Mouse (Mus musculus): ENCODE measurements at regions not wholly inside any gene's neighbourhood (a gene's known extent, or its start where the extent isn't known, plus 50 kb on each side); places are given as distances from the start of the nearest gene placed in this dataset.

GRCm38 (mm10) chr1:76529531-76529930 is 983.5 kb downstream of the Slc4a3 start:
- Histone ChIP-seq H3K4me3 (ENCODE audit: low read length) (no peak overlapping the region), H3K4me2 (ENCODE audit: low read depth, low read length) (no peak overlapping the region), H3K36me3 (ENCODE audit: control insufficient read depth, insufficient read depth, low read length) (no peaks in the 10 kb centered on the region), H3K9me3 (ENCODE audit: control insufficient read depth, low read length) (no peaks in the 10 kb centered on the region), H3K27me3 (replicated peaks; ENCODE audit: control insufficient read depth, insufficient read depth, low read length) (no peaks in the 10 kb centered on the region), H3K27ac (ENCODE audit: low read length) (no peak overlapping the region), H3K9ac (ENCODE audit: low read depth, low read length) (no peak overlapping the region), H3K4me1 (ENCODE audit: control insufficient read depth, insufficient read depth, low read length) (no peaks in the 10 kb centered on the region)
- ATAC-seq: no peak
- 51% methylated on average over 9 of the region's 9 CpGs for WGBS

DNA sequence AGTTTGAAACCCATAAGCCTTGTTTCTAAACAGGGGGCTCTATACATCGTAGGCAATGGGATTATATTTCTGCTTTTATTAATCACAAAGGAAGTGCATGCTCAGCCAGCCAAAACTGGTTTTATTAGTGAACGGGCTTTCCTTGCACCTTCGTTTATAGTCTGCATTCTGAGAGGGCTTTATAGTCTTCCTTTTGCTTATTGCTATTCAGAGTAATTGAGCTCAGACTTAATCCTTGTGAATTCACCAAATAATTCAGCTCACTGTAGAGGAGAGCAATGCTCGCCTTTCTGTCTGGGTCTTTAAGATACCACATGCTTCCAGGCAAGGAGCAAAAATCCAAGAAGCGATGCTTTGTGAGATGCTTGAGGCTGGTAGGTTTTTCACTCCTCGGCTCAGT is 984.3 kb downstream of the Slc4a3 start:
- Histone ChIP-seq H3K27me3 (replicated peaks; ENCODE audit: control insufficient read depth, insufficient read depth, low read length) (no peaks in the 10 kb centered on the region), H3K9ac (ENCODE audit: low read depth, low read length) (no peak overlapping the region), H3K9me3 (ENCODE audit: control insufficient read depth, low read length) (no peaks in the 10 kb centered on the region), H3K4me2 (ENCODE audit: low read depth, low read length) (no peak overlapping the region), H3K27ac (ENCODE audit: low read length) (no peak overlapping the region), H3K4me1 (ENCODE audit: control insufficient read depth, insufficient read depth, low read length) (no peaks in the 10 kb centered on the region), H3K4me3 (ENCODE audit: low read length) (no peak overlapping the region), H3K36me3 (ENCODE audit: control insufficient read depth, insufficient read depth, low read length) (no peaks in the 10 kb centered on the region)
- no peak for ATAC-seq
- 67% methylated on average over 6 of the region's 6 CpGs for WGBS

- 83% methylated on average over 4 of the region's 4 CpGs for WGBS
- no peaks in the 10 kb centered on the region for H3K36me3 ChIP-seq (ENCODE audit: control insufficient read depth, insufficient read depth, low read length)
- no peaks in the 10 kb centered on the region for H3K4me1 ChIP-seq (ENCODE audit: control insufficient read depth, insufficient read depth, low read length)
- H3K9ac ChIP-seq (ENCODE audit: low read depth, low read length): no peak overlapping the region
- no peak overlapping the region for H3K4me2 ChIP-seq (ENCODE audit: low read depth, low read length)
- no peaks in the 10 kb centered on the region for H3K9me3 ChIP-seq (ENCODE audit: control insufficient read depth, low read length)
- no peak overlapping the region for H3K27ac ChIP-seq (ENCODE audit: low read length)
- H3K27me3 ChIP-seq (replicated peaks; ENCODE audit: control insufficient read depth, insufficient read depth, low read length): no peaks in the 10 kb centered on the region
- no peak overlapping the region for H3K4me3 ChIP-seq (ENCODE audit: low read length)
- ATAC-seq: no peak
Observed at GRCm38 (mm10) chr1:76535522-76535956, 979.3 kb downstream of the Epha4 start.

GRCm38 (mm10) chr1:76540529-76540928 is 974.4 kb downstream of the Epha4 start:
- Histone ChIP-seq H3K4me2 (ENCODE audit: low read depth, low read length) (no peak overlapping the region), H3K36me3 (ENCODE audit: control insufficient read depth, insufficient read depth, low read length) (no peaks in the 10 kb centered on the region), H3K4me1 (ENCODE audit: control insufficient read depth, insufficient read depth, low read length) (no peaks in the 10 kb centered on the region), H3K27me3 (replicated peaks; ENCODE audit: control insufficient read depth, insufficient read depth, low read length) (no peaks in the 10 kb centered on the region), H3K4me3 (ENCODE audit: low read length) (no peak overlapping the region), H3K9me3 (ENCODE audit: control insufficient read depth, low read length) (no peaks in the 10 kb centered on the region), H3K9ac (ENCODE audit: low read depth, low read length) (no peak overlapping the region), H3K27ac (ENCODE audit: low read length) (no peak overlapping the region)
- no peak for ATAC-seq
- 68% methylated on average over 3 of the region's 3 CpGs for WGBS

GRCm38 (mm10) chr1:76550876-76551275 is 964.0 kb downstream of the Epha4 start:
- Histone ChIP-seq H3K27ac (ENCODE audit: low read length) (no peak overlapping the region), H3K4me3 (ENCODE audit: low read length) (no peak overlapping the region), H3K4me2 (ENCODE audit: low read depth, low read length) (no peak overlapping the region), H3K4me1 (ENCODE audit: control insufficient read depth, insufficient read depth, low read length) (peaks cover 2% of the 10 kb centered on the region; the same call in 1 of the 2 replicates), H3K27me3 (replicated peaks; ENCODE audit: control insufficient read depth, insufficient read depth, low read length) (no peaks in the 10 kb centered on the region), H3K36me3 (ENCODE audit: control insufficient read depth, insufficient read depth, low read length) (no peaks in the 10 kb centered on the region), H3K9me3 (ENCODE audit: control insufficient read depth, low read length) (no peaks in the 10 kb centered on the region), H3K9ac (ENCODE audit: low read depth, low read length) (no peak overlapping the region)
- ATAC-seq: no peak
- WGBS: 69% methylated on average over 5 of the region's 5 CpGs

- Histone ChIP-seq H3K27ac (ENCODE audit: low read length) (no peak overlapping the region), H3K36me3 (ENCODE audit: control insufficient read depth, insufficient read depth, low read length) (no peaks in the 10 kb centered on the region), H3K9me3 (ENCODE audit: control insufficient read depth, low read length) (no peaks in the 10 kb centered on the region), H3K4me2 (ENCODE audit: low read depth, low read length) (no peak overlapping the region), H3K4me3 (ENCODE audit: low read length) (no peak overlapping the region), H3K27me3 (replicated peaks; ENCODE audit: control insufficient read depth, insufficient read depth, low read length) (no peaks in the 10 kb centered on the region), H3K4me1 (ENCODE audit: control insufficient read depth, insufficient read depth, low read length) (no peaks in the 10 kb centered on the region), H3K9ac (ENCODE audit: low read depth, low read length) (no peak overlapping the region)
- no peak for ATAC-seq
- WGBS: 91% methylated on average over 7 of the region's 7 CpGs
Observed at GRCm38 (mm10) chr1:76559441-76559840, 955.4 kb downstream of the Epha4 start.

- H3K36me3 ChIP-seq (ENCODE audit: control insufficient read depth, insufficient read depth, low read length): no peaks in the 10 kb centered on the region
- ATAC-seq: no peak
- no peaks in the 10 kb centered on the region for H3K4me1 ChIP-seq (ENCODE audit: control insufficient read depth, insufficient read depth, low read length)
- H3K4me2 ChIP-seq (ENCODE audit: low read depth, low read length): no peak overlapping the region
- H3K27ac ChIP-seq (ENCODE audit: low read length): no peak overlapping the region
- WGBS: 65% methylated on average over 5 of the region's 5 CpGs
- H3K9ac ChIP-seq (ENCODE audit: low read depth, low read length): no peak overlapping the region
- H3K27me3 ChIP-seq (replicated peaks; ENCODE audit: control insufficient read depth, insufficient read depth, low read length): no peaks in the 10 kb centered on the region
- H3K9me3 ChIP-seq (ENCODE audit: control insufficient read depth, low read length): no peaks in the 10 kb centered on the region
- H3K4me3 ChIP-seq (ENCODE audit: low read length): no peak overlapping the region
Observed at GRCm38 (mm10) chr1:76575487-76575886, 939.4 kb downstream of the Epha4 start.

DNA sequence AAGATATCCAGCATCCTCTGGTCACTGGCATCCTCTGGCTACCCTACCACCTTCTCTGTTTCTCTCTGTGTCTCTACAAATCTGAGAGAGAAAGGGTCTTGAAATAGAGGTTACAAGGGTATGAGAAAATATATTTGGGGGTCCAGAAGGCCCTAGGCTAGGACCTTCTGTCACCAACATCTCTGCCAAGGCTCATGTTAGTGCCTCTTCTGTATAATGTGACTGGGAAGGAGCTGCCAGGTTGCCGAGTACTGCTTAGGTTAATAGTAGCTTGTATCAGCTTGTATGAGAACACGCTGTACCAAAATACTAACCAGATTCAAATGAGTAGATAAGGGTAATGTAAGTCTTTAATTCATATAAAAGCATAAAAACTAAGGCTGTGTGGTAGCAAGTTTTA is 929.0 kb downstream of the Epha4 start:
- Histone ChIP-seq H3K27ac (ENCODE audit: low read length) (no peak overlapping the region), H3K4me2 (ENCODE audit: low read depth, low read length) (no peak overlapping the region), H3K4me1 (ENCODE audit: control insufficient read depth, insufficient read depth, low read length) (no peaks in the 10 kb centered on the region), H3K27me3 (replicated peaks; ENCODE audit: control insufficient read depth, insufficient read depth, low read length) (no peaks in the 10 kb centered on the region), H3K4me3 (ENCODE audit: low read length) (no peak overlapping the region), H3K36me3 (ENCODE audit: control insufficient read depth, insufficient read depth, low read length) (no peaks in the 10 kb centered on the region), H3K9ac (ENCODE audit: low read depth, low read length) (no peak overlapping the region), H3K9me3 (ENCODE audit: control insufficient read depth, low read length) (0 out of 2 replicates have a peak, but pooled peaks cover 1% of the 10 kb centered on the region)
- ATAC-seq: no peak
- 93% methylated on average over 2 of the region's 2 CpGs for whole genome bisulfite sequencing

DNA sequence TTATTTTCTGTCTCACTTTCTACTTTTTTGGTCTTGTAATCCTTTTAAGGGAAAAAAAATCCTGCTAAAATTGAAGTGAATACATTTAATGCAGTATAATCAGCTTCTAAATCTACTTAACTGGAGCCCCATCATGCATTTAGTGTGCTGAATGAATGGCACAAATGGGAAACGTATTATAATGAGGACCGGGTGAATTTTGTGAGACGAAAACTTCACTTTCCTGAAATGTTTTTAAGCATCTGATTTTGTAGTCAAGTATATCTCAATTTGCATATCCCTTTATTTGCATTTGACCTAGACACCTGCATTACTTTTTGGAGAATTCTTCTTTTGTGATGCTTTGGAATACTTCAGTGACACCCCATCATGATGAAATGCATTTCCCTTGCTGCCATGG is 889.1 kb downstream of the Epha4 start:
- Histone ChIP-seq H3K27me3 (replicated peaks; ENCODE audit: control insufficient read depth, insufficient read depth, low read length) (no peaks in the 10 kb centered on the region), H3K36me3 (ENCODE audit: control insufficient read depth, insufficient read depth, low read length) (no peaks in the 10 kb centered on the region), H3K4me1 (ENCODE audit: control insufficient read depth, insufficient read depth, low read length) (no peaks in the 10 kb centered on the region), H3K4me2 (ENCODE audit: low read depth, low read length) (no peak overlapping the region), H3K4me3 (ENCODE audit: low read length) (no peak overlapping the region), H3K27ac (ENCODE audit: low read length) (no peak overlapping the region), H3K9ac (ENCODE audit: low read depth, low read length) (no peak overlapping the region), H3K9me3 (ENCODE audit: control insufficient read depth, low read length) (no peaks in the 10 kb centered on the region)
- no peak for ATAC-seq
- 78% methylated on average over 3 of the region's 3 CpGs for WGBS

GRCm38 (mm10) chr1:76629861-76630260 is 885.0 kb downstream of the Epha4 start:
- no peaks in the 10 kb centered on the region for H3K27me3 ChIP-seq (replicated peaks; ENCODE audit: control insufficient read depth, insufficient read depth, low read length)
- no peak overlapping the region for H3K9ac ChIP-seq (ENCODE audit: low read depth, low read length)
- no peak overlapping the region for H3K27ac ChIP-seq (ENCODE audit: low read length)
- no peaks in the 10 kb centered on the region for H3K36me3 ChIP-seq (ENCODE audit: control insufficient read depth, insufficient read depth, low read length)
- no peak for ATAC-seq
- H3K9me3 ChIP-seq (ENCODE audit: control insufficient read depth, low read length): no peaks in the 10 kb centered on the region
- no peak overlapping the region for H3K4me3 ChIP-seq (ENCODE audit: low read length)
- no peaks in the 10 kb centered on the region for H3K4me1 ChIP-seq (ENCODE audit: control insufficient read depth, insufficient read depth, low read length)
- no peak overlapping the region for H3K4me2 ChIP-seq (ENCODE audit: low read depth, low read length)

Measured in intestine, embryonic 16.5 days (tissue).